Mouse (Mus musculus): ENCODE data around the gene Eml5.
A peak's percentile ranks its signal among the peaks of the same experiment; 100 is the strongest.

Gene Eml5

GRCm38 (mm10) chr12:98900881-98901801, at the start of gene Eml5:
Eml5 (minus strand) TSS chr12:98901484.
- DNase-seq: peak; percentile 77

GRCm38 (mm10) chr12:98932856-98933255, 31.6 kb upstream of the Eml5 start:
- no peak for DNase-seq

- DNase-seq: no peak
Measured at GRCm38 (mm10) chr12:98932441-98932840, 31.2 kb upstream of the Eml5 start.

GRCm38 (mm10) chr12:98931174-98931573, 29.9 kb upstream of the Eml5 start:
- DNase-seq: no peak

- peak; percentile 78 for DNase-seq
Measured at GRCm38 (mm10) chr12:98920194-98920991, 19.1 kb upstream of the Eml5 start, which contains the start of gene Ttc8. Ttc8 (plus strand) TSS chr12:98920574.

- no peak for DNase-seq
Measured at GRCm38 (mm10) chr12:98910096-98910495, 8.8 kb upstream of the Eml5 start.

GRCm38 (mm10) chr12:98905466-98905865, 4.2 kb upstream of the Eml5 start:
- DNase-seq: no peak

GRCm38 (mm10) chr12:98900341-98900880, 873 bp downstream of the Eml5 start:
- no peak for DNase-seq

- DNase-seq: no peak
Measured at GRCm38 (mm10) chr12:98899676-98900075, 1.6 kb downstream of the Eml5 start.

- no peak for DNase-seq
Measured at GRCm38 (mm10) chr12:98896761-98897160, 4.5 kb downstream of the Eml5 start.

- DNase-seq: no peak
Measured at GRCm38 (mm10) chr12:98884515-98884914, 16.8 kb downstream of the Eml5 start.

GRCm38 (mm10) chr12:98881796-98882195, 19.5 kb downstream of the Eml5 start:
- DNase-seq: no peak

GRCm38 (mm10) chr12:98878693-98879092, 22.6 kb downstream of the Eml5 start:
- DNase-seq: no peak

GRCm38 (mm10) chr12:98875216-98875615, 26.1 kb downstream of the Eml5 start:
- no peak for DNase-seq

- DNase-seq: no peak
Measured at GRCm38 (mm10) chr12:98872836-98873235, 28.4 kb downstream of the Eml5 start.

GRCm38 (mm10) chr12:98863436-98863835, 37.8 kb downstream of the Eml5 start:
- no peak for DNase-seq

GRCm38 (mm10) chr12:98860316-98860715, 41.0 kb downstream of the Eml5 start:
- DNase-seq: no peak

GRCm38 (mm10) chr12:98850767-98851166, 50.5 kb downstream of the Eml5 start:
- DNase-seq: peak; percentile 54

GRCm38 (mm10) chr12:98844774-98845173, 56.5 kb downstream of the Eml5 start:
- no peak for DNase-seq

GRCm38 (mm10) chr12:98840135-98840534, 61.1 kb downstream of the Eml5 start:
- DNase-seq: no peak

GRCm38 (mm10) chr12:98837940-98838339, 63.3 kb downstream of the Eml5 start:
- no peak for DNase-seq

GRCm38 (mm10) chr12:98835466-98835865, 65.8 kb downstream of the Eml5 start:
- DNase-seq: no peak

GRCm38 (mm10) chr12:98834879-98835278, 66.4 kb downstream of the Eml5 start:
- DNase-seq: peak; percentile 56
